ENCODE assay signal across 9 mouse cellular contexts in the genomic region with DNA sequence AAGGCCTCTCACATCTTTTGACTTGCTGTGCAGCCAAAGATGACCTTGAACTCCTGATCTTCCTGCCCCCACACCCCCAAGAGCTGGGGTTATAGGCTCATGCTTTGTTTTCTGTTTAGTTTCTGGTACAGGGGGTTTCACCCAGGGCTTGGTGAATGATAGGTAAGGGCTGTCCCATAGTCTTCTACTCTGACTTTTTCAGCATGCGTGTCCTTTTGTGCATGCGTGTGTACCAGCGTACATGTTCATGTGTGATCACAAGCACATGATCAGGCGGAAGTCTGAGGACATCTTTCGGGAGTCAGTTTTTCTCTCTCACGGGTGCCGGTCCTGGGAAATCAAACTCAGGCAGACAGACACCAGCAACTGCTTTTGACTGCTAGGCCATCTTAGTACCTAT. TPM values are rescaled to one million over a fixed set of nuclear protein-coding genes. Genes with fewer than 3 reads are reported as not detected.
DNase-seq lines count a peak whose midpoint lies in the region; ATAC-seq lines count a peak whose summit lies in the region.
"Had no signal": no experiment of that assay in that cellular context is flagged by ENCODE, and none has a peak within 500 bp of the region (broad histone marks: within the 10 kb centered on the region; RNA-seq: fewer than 3 reads in every experiment).

No protein-coding gene starts in this region.

- H3K36me3 ChIP-seq in kidney, embryonic 16.5 days (ENCODE audit: insufficient read depth, low read length) = peaks cover 1% of the 10 kb centered on the region; the same call in 1 of the 2 replicates
- no peaks in the 10 kb centered on the region; the same call in 1 of the 2 replicates for H3K36me3 ChIP-seq in forebrain, embryonic 11.5 days (ENCODE audit: control insufficient read depth, insufficient read depth, low read length)
- H3K36me3 ChIP-seq in limb, embryonic 10.5 days = peaks cover 12% of the 10 kb centered on the region
- H3K36me3 ChIP-seq in neural tube, embryonic 14.5 days (ENCODE audit: control insufficient read depth, insufficient read depth, low read length) = no peaks in the 10 kb centered on the region

- H3K4me2 ChIP-seq in kidney, embryonic 16.5 days (replicated peaks; ENCODE audit: low read depth, low read length) = peak overlapping the region; percentile 52
- peak overlapping the region; percentile 29; the same call in 1 of the 2 replicates for H3K4me2 ChIP-seq in forebrain, embryonic 11.5 days (ENCODE audit: low read depth, low read length, severe bottlenecking)
- peak overlapping the region; percentile 58 for H3K4me2 ChIP-seq in neural tube, embryonic 14.5 days (ENCODE audit: low read depth, low read length)

- peaks cover 71% of the 10 kb centered on the region for H3K4me1 ChIP-seq in kidney, embryonic 16.5 days (ENCODE audit: insufficient read depth, low read length)
- peaks cover 24% of the 10 kb centered on the region for H3K4me1 ChIP-seq in forebrain, embryonic 11.5 days (replicated peaks; ENCODE audit: control insufficient read depth, insufficient read depth, low read length)
- H3K4me1 ChIP-seq in limb, embryonic 10.5 days = peaks cover 59% of the 10 kb centered on the region
- peaks cover 35% of the 10 kb centered on the region for H3K4me1 ChIP-seq in neural tube, embryonic 14.5 days (ENCODE audit: control insufficient read depth, insufficient read depth, low read length)

- no peak for DNase-seq in kidney, adult 18-20 months
- no peak for DNase-seq in forebrain, embryonic 11.5 days (ENCODE audit: low spot score)
- no peak for DNase-seq in limb, embryonic 10.5 days (ENCODE audit: low spot score)
- no peak for DNase-seq in thymus, postnatal 14 days
- DNase-seq in cerebellum, postnatal 14 days = no peak
- DNase-seq in layer of hippocampus, postnatal 25 days (ENCODE audit: extremely low spot score in 1 of 2, low spot score in 1 of 2) = no peak
- DNase-seq: kidney, adult 8-10 months had no signal

- H3K4me3 ChIP-seq in kidney, embryonic 16.5 days (ENCODE audit: low read length) = no peak overlapping the region
- no peak overlapping the region for H3K4me3 ChIP-seq in forebrain, embryonic 11.5 days (ENCODE audit: low read depth, low read length)
- H3K4me3 ChIP-seq in limb, embryonic 10.5 days = peak overlapping the region; percentile 93; the same call in 1 of the 2 replicates
- no peak overlapping the region for H3K4me3 ChIP-seq in neural tube, embryonic 14.5 days (ENCODE audit: low read depth, low read length)

- H3K27me3 ChIP-seq in kidney, embryonic 16.5 days (ENCODE audit: insufficient read depth, low read length) = no peaks in the 10 kb centered on the region
- no peaks in the 10 kb centered on the region for H3K27me3 ChIP-seq in forebrain, embryonic 11.5 days (ENCODE audit: control insufficient read depth, insufficient read depth, low read length)
- no peaks in the 10 kb centered on the region for H3K27me3 ChIP-seq in limb, embryonic 10.5 days (ENCODE audit: low read depth, poor library complexity, severe bottlenecking)
- H3K27me3 ChIP-seq in neural tube, embryonic 14.5 days (ENCODE audit: control insufficient read depth, insufficient read depth, low read length) = no peaks in the 10 kb centered on the region

- no peak overlapping the region for H3K27ac ChIP-seq in kidney, embryonic 16.5 days (ENCODE audit: low read length)
- H3K27ac ChIP-seq in forebrain, embryonic 11.5 days (ENCODE audit: low read depth, low read length) = no peak overlapping the region
- H3K27ac ChIP-seq in limb, embryonic 10.5 days = no peak overlapping the region
- H3K27ac ChIP-seq in neural tube, embryonic 14.5 days (ENCODE audit: low read depth, low read length) = no peak overlapping the region

- 88% methylated on average over 7 of the region's 7 CpGs for WGBS in kidney, embryonic 16.5 days
- WGBS in forebrain, embryonic 11.5 days = 92% methylated on average over 7 of the region's 7 CpGs
- WGBS in limb, embryonic 10.5 days = 96% methylated on average over 7 of the region's 7 CpGs
- 91% methylated on average over 7 of the region's 7 CpGs for whole genome bisulfite sequencing in neural tube, embryonic 14.5 days

- H3K9me3 ChIP-seq in kidney, embryonic 16.5 days (ENCODE audit: low read length) = no peaks in the 10 kb centered on the region
- H3K9me3 ChIP-seq in forebrain, embryonic 11.5 days (ENCODE audit: control insufficient read depth, low read length) = no peaks in the 10 kb centered on the region
- no peaks in the 10 kb centered on the region for H3K9me3 ChIP-seq in limb, embryonic 10.5 days (replicated peaks)
- no peaks in the 10 kb centered on the region for H3K9me3 ChIP-seq in neural tube, embryonic 14.5 days (ENCODE audit: control insufficient read depth, low read length)

- peak overlapping the region; percentile 52; the same call in 1 of the 2 replicates for H3K9ac ChIP-seq in kidney, embryonic 16.5 days (replicated peaks; ENCODE audit: low read length)
- no peak overlapping the region; the same call in 1 of the 2 replicates for H3K9ac ChIP-seq in forebrain, embryonic 11.5 days (ENCODE audit: low read length)
- no peak overlapping the region for H3K9ac ChIP-seq in neural tube, embryonic 14.5 days (replicated peaks; ENCODE audit: low read depth, low read length)

- ATAC-seq in kidney, embryonic 16.5 days (ENCODE audit: low FRiP score, low TSS enrichment) = no peak
- no peak for ATAC-seq in forebrain, embryonic 11.5 days (replicated peaks; ENCODE audit: low FRiP score)
- ATAC-seq in neural tube, embryonic 14.5 days (ENCODE audit: low read depth) = no peak

RNA-seq across cellular contexts. Expression of gene Fam160b1, which starts 3.1 kb away (rescaled TPM):
- polyA plus RNA-seq in kidney, embryonic 16.5 days (2015; fragmentation: Nextera tagmentation; extraction: Ambion mirVana) = 13.1 and 14.3 TPM in 2 replicates
- 14.0 and 14.5 TPM in 2 replicates for polyA plus RNA-seq in forebrain, embryonic 11.5 days (2014; fragmentation: Nextera tagmentation; extraction: Ambion mirVana)
- polyA plus RNA-seq in limb, embryonic 10.5 days (2016; fragmentation: Nextera tagmentation; extraction: Ambion mirVana) = 12.2 and 13.2 TPM in 2 replicates
- polyA plus RNA-seq in neural tube, embryonic 14.5 days (2014; fragmentation: Nextera tagmentation; extraction: Ambion mirVana) = 15.6 and 20.3 TPM in 2 replicates
- total RNA-seq in layer of hippocampus, postnatal 25 days (2021) = 10 to 100 TPM; 21.1 to 21.7 TPM

RNA-seq across cellular contexts. Expression of gene Ablim1, which starts 48.8 kb away (rescaled TPM):
- 39.3 and 43.2 TPM in 2 replicates for polyA plus RNA-seq in kidney, embryonic 16.5 days (2015; fragmentation: Nextera tagmentation; extraction: Ambion mirVana)
- 17.0 and 19.9 TPM in 2 replicates for polyA plus RNA-seq in forebrain, embryonic 11.5 days (2014; fragmentation: Nextera tagmentation; extraction: Ambion mirVana)
- 13.3 and 16.4 TPM in 2 replicates for polyA plus RNA-seq in limb, embryonic 10.5 days (2016; fragmentation: Nextera tagmentation; extraction: Ambion mirVana)
- 47.4 and 59.7 TPM in 2 replicates for polyA plus RNA-seq in neural tube, embryonic 14.5 days (2014; fragmentation: Nextera tagmentation; extraction: Ambion mirVana)
- 10 to 100 TPM; 66.9 to 79.0 TPM for total RNA-seq in layer of hippocampus, postnatal 25 days (2021)
